Mouse (Mus musculus): ENCODE measurements around the gene Svbp. TPM values are rescaled to one million over a fixed set of nuclear protein-coding genes. Genes with fewer than 3 reads are reported as not detected.

The Svbp gene
- polyA plus RNA-seq, 1 experiment = 32.9 TPM

GRCm38 (mm10) chr4:119244468-119245240, 49.5 kb downstream of the Svbp start:
- peak; percentile 78 to 83 for DNase-seq (ENCODE audit: extremely low spot score in 1 of 2, low spot score in 1 of 2)

DNA sequence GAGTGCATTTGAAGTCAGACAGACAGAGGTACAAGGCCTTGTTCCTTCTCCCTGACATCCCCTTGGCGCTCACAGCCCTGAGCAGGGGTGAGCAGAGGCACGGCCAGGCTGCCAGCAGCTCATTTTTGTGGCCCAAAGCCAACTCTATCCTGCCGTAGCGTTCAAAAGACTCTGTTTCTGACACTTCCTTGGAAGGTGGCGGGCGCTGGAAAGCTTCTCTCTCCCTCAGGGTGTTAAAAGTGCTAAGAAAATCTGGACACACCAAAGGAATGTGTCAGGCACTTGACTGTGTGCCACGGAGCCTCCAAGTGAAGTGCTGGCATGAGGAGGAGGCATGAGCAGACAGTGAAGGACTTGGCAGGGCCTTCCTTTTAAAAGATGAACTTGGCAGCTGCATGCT, 50.5 kb downstream of the Svbp start:
- peak; percentile 78 to 84 for DNase-seq (ENCODE audit: extremely low spot score in 1 of 2, low spot score in 1 of 2)

DNA sequence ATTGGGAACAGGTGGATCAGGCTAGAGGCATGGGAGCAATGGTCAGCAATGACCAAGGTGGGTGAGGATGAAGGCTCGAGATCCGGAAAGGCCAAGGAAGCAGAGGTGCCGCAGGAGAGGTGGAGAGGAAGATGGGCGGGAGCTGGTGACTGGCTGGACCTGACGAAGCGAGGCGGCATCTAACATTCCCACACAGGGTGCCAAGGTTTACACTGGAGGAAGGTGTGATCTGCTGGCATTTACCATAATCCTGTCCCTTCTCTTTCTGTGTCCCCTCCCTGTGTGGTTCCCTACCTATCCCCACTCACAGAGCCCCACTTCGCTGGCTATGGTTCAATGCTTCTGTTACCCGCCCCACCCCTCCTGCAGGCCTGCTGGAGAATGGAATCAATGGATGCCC, 50.9 kb downstream of the Svbp start:
- peak in 1 of 2 experiments; percentile 57 for DNase-seq (ENCODE audit: extremely low spot score in 1 of 2, low spot score in 1 of 2)

DNA sequence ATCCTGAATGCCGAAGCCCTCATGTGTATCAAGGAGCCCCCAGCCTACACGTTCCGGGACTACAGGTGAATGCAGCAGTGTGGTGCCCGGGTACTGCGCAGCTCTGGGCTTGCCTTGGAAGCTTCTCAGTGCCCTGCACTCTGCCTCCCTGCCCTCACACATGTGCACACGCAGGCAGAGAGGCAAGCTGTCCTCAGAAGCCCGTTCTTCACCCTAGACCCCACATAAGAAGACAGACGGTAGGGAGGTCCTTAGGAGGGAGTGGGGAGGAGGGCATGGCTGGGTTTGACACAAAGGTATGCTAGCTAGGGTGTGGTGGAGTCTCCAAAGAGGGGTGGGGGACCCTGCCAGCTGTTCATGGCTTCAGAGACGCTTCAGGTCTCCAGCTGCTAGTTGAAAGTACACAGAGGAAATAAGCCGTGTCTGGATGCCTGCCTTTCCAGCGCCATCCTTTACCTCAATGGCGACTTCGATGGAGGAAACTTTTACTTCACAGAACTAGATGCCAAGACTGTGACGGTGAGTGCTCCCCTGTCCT, 51.7 kb downstream of the Svbp start:
- DNase-seq (ENCODE audit: extremely low spot score in 1 of 2, low spot score in 1 of 2) = no peak

DNA sequence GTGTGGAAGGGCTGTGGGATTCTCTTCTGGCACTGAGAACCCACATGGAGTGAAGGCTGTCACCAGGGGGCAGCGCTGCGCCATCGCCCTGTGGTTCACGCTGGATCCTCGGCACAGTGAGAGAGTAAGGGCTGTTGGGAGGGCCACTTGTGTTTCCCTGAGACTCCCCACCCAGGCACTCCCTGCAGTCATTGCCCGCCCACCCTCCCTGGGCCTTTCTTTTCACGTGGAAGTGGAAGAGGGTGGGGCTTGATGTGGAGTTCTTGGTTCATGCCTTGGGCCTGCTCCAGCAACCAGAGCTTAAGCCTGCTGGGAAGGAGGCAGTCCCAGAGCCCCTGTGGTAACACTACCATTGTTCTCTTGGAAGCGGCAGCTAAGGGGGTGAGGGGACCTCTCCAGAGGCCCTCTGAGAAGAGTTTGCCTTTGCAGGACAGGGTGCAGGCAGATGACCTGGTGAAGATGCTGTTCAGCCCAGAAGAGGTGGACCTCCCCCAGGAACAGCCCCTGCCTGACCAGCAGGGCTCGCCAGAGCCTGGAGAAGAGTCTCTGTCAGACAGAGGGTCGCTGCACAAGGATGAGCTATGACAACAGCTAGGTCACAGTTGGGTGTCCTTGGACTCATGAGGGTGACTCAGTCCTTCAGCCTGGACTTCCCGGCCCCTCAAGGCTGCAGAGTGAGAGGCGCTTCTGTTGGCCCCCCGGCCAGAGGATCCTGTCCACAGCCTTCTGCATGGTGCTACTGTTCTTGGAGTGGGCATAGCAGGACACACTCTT, 52.5 kb downstream of the Svbp start:
- peak in 1 of 2 experiments; percentile 85 for DNase-seq (ENCODE audit: extremely low spot score in 1 of 2, low spot score in 1 of 2)

DNA sequence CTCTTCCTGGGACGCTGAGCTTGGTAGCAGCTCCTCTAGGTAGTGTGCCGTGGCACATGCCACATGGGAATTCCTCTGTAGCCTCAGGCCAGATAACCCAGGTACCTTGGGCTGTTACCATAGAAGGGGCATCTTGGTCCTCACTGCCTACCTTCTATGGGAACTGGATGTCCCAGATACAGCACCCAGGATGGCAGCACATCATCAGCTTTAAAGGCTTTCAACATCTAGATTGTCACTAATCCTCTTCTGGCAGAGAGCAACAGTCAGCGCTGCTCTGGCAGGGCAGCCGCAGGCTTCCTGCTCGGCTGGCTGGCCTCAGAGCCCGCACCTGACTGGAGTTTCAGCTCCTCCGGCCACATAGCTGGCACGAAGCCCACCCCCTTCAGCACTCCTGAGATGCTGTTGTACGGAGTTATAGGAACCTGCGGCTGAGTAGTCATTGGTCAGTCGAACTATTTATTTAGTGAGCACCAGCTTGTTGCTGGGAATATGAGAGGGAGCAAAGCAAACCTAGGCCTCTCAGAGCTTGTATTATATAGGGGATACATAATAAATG, 53.4 kb downstream of the Svbp start:
- DNase-seq (ENCODE audit: extremely low spot score in 1 of 2, low spot score in 1 of 2) = no peak

Other genes starting within 250 kb of the Svbp start
- gene Lao1, start 233.7 kb upstream of the Svbp start, polyA plus RNA-seq (2012; rRNA removed) = 0.04 TPM in 2 replicates
- 98.9 and 106 TPM in 2 replicates for gene Slc2a1, start 86.6 kb upstream of the Svbp start, polyA plus RNA-seq (2012; rRNA removed)
- 7.1 and 8.0 TPM in 2 replicates for gene Zfp691, start 21.1 kb upstream of the Svbp start, polyA plus RNA-seq (2012; rRNA removed)
- 0.76 and 0.80 TPM in 2 replicates for gene Ermap, start 5.3 kb upstream of the Svbp start, polyA plus RNA-seq (2012; rRNA removed)
- gene Tmem269, start 22.9 kb downstream of the Svbp start, polyA plus RNA-seq (2012; rRNA removed) = 1.1 and 1.2 TPM in 2 replicates
- 13.9 and 15.0 TPM in 2 replicates for gene AU022252, start 37.4 kb downstream of the Svbp start, polyA plus RNA-seq (2012; rRNA removed)
- gene P3h1, start 37.6 kb downstream of the Svbp start, polyA plus RNA-seq (2012; rRNA removed) = 11.6 and 14.1 TPM in 2 replicates
- gene Cldn19, start 60.1 kb downstream of the Svbp start, polyA plus RNA-seq (2012; rRNA removed) = 3.4 TPM in 2 replicates
- gene Ybx1, start 99.3 kb downstream of the Svbp start, polyA plus RNA-seq (2012; rRNA removed) = 326 and 332 TPM in 2 replicates
- 26.7 and 29.3 TPM in 2 replicates for gene Ppih, start 125.2 kb downstream of the Svbp start, polyA plus RNA-seq (2012; rRNA removed)
- gene Ccdc30, start 220.2 kb downstream of the Svbp start, polyA plus RNA-seq (2012; rRNA removed) = 17.4 and 17.7 TPM in 2 replicates
- gene Ppcs, start 227.1 kb downstream of the Svbp start, polyA plus RNA-seq (2012; rRNA removed) = 7.7 and 10.3 TPM in 2 replicates
- 0.80 and 0.88 TPM in 2 replicates for gene Zmynd12, start 227.5 kb downstream of the Svbp start, polyA plus RNA-seq (2012; rRNA removed)